Mouse (Mus musculus) CH12.LX (cell line): ENCODE results near the gene B4galt3. TPM values are rescaled to one million over a fixed set of nuclear protein-coding genes. Genes with fewer than 3 reads are reported as not detected.

Source experiments
- DNase-seq: peaks from one replicate; pipeline ENCODE4 v3.0.0-alpha.2; 2013; ENCODE audit errors: extremely low read depth
- H3K27ac ChIP-seq: 2 replicates; pipeline ENCODE4 v1.5.1; 2012; ENCODE audit warnings: low read depth, mild to moderate bottlenecking, control low read depth, moderate library complexity; ENCODE audit not compliant: insufficient read depth
- H3K27me3 ChIP-seq: replicated peaks from 2 replicates; pipeline ENCODE3; 2012; ENCODE audit warnings: inconsistent platforms
- H3K36me3 ChIP-seq, 2 experiments: replicated peaks in 1 of 2; 2 replicates each; pipeline versions ENCODE3 to v1.6.1; 2012; ENCODE audit warnings: inconsistent platforms in 1 of 2, low read length in 1 of 2, mild to moderate bottlenecking in 1 of 2, mixed read lengths in 1 of 2, moderate library complexity in 1 of 2; ENCODE audit not compliant: control insufficient read depth in 1 of 2, insufficient read depth in 1 of 2
- H3K4me1 ChIP-seq, 2 experiments: 2 replicates each; pipeline ENCODE4 v1.6.1; 2012; ENCODE audit warnings: inconsistent platforms in 1 of 2, moderate library complexity in 1 of 2; ENCODE audit not compliant: insufficient read depth in 2 of 2, control insufficient read depth in 1 of 2
- H3K4me2 ChIP-seq: 2 replicates; pipeline ENCODE4 v1.6.1; 2012; ENCODE audit warnings: low read depth, mild to moderate bottlenecking, control low read depth; ENCODE audit not compliant: poor library complexity, insufficient read depth, severe bottlenecking
- H3K4me3 ChIP-seq, 3 experiments: fragments of 150-350 bp in 1 of 3; sonication (generic) in 1 of 3; replicated peaks in 1 of 3; 2 replicates each; pipeline versions ENCODE3 to v1.5.1; 2011 to 2012; ENCODE audit warnings: low read depth in 2 of 3, low read length in 2 of 3, mild to moderate bottlenecking in 2 of 3, moderate library complexity in 2 of 3, control low read depth in 1 of 3, improper control_type of control experiment in 1 of 3, inconsistent platforms in 1 of 3, mixed read lengths in 1 of 3; ENCODE audit not compliant: poor library complexity in 1 of 3
- H3K79me2 ChIP-seq: replicated peaks from 2 replicates; pipeline ENCODE4 v1.6.1; 2012; ENCODE audit warnings: mild to moderate bottlenecking, moderate library complexity; ENCODE audit not compliant: control insufficient read depth, poor library complexity, insufficient read depth, severe bottlenecking; ENCODE audit errors: extremely low read depth
- H3K9ac ChIP-seq: 2 replicates; pipeline ENCODE4 v1.6.1; 2012; ENCODE audit warnings: low read depth, mild to moderate bottlenecking, control low read depth, moderate library complexity; ENCODE audit not compliant: insufficient read depth
- H3K9me3 ChIP-seq: replicated peaks from 2 replicates; pipeline ENCODE3; 2012; ENCODE audit warnings: low read length, inconsistent platforms, mixed read lengths
- BHLHE40 ChIP-seq: IDR thresholded peaks from 2 replicates; pipeline ENCODE4 v1.6.1; 2011; ENCODE audit warnings: mild to moderate bottlenecking, low read depth, low read length, improper control_type of control experiment
- CHD1 ChIP-seq: IDR thresholded peaks from 2 replicates; pipeline ENCODE4 v1.6.1; 2012; ENCODE audit warnings: low read depth, low read length, improper control_type of control experiment, inconsistent platforms
- EP300 ChIP-seq: IDR thresholded peaks from 2 replicates; pipeline ENCODE4 v1.6.1; 2011; ENCODE audit warnings: low read length, improper control_type of control experiment
- HCFC1 ChIP-seq: IDR thresholded peaks from 2 replicates; pipeline ENCODE4 v1.6.1; 2012; ENCODE audit warnings: low read depth, mild to moderate bottlenecking, inconsistent platforms, low read length, improper control_type of control experiment
- JUN ChIP-seq: IDR thresholded peaks from 2 replicates; pipeline ENCODE4 v1.6.1; 2011; ENCODE audit warnings: low read depth, mild to moderate bottlenecking, low read length, improper control_type of control experiment, moderate library complexity; ENCODE audit not compliant: insufficient read depth
- MAFK ChIP-seq: IDR thresholded peaks from 2 replicates; pipeline ENCODE4 v1.6.1; 2011; ENCODE audit warnings: low read length, improper control_type of control experiment; ENCODE audit not compliant: insufficient replicate concordance
- MEF2A ChIP-seq: IDR thresholded peaks from 2 replicates; pipeline ENCODE4 v1.6.1; 2014; ENCODE audit warnings: low read depth, mild to moderate bottlenecking, inconsistent platforms, low read length, improper control_type of control experiment, borderline replicate concordance
- MXI1 ChIP-seq: IDR thresholded peaks from 2 replicates; pipeline ENCODE4 v1.6.1; 2011; ENCODE audit warnings: mild to moderate bottlenecking, low read depth, low read length, improper control_type of control experiment
- NELFE ChIP-seq: IDR thresholded peaks from 2 replicates; pipeline ENCODE4 v1.6.1; 2011; ENCODE audit warnings: low read depth, low read length, improper control_type of control experiment
- NRF1 ChIP-seq: IDR thresholded peaks from 2 replicates; pipeline ENCODE4 v1.6.1; 2014; ENCODE audit warnings: low read depth, mild to moderate bottlenecking, inconsistent platforms, low read length, improper control_type of control experiment, moderate library complexity
- PAX5 ChIP-seq: IDR thresholded peaks from 2 replicates; pipeline ENCODE4 v1.6.1; 2012; ENCODE audit warnings: low read length, inconsistent platforms, mixed read lengths
- POLR2A ChIP-seq: IDR thresholded peaks from 2 replicates; pipeline ENCODE4 v1.6.1; 2011; ENCODE audit warnings: low read depth, mild to moderate bottlenecking, improper control_type of control experiment, low read length
- POLR2AphosphoS2 ChIP-seq: IDR thresholded peaks from 2 replicates; pipeline ENCODE4 v1.6.1; 2011; ENCODE audit warnings: low read depth, low read length, improper control_type of control experiment
- RCOR1 ChIP-seq: conservative IDR thresholded peaks from 2 replicates; pipeline ENCODE4 v1.6.1; 2012; ENCODE audit warnings: low read depth, mild to moderate bottlenecking, inconsistent platforms, low read length, improper control_type of control experiment
- USF1 ChIP-seq: IDR thresholded peaks from 2 replicates; pipeline ENCODE4 v1.6.1; 2014; ENCODE audit warnings: low read depth, mild to moderate bottlenecking, inconsistent platforms, low read length, improper control_type of control experiment
- USF2 ChIP-seq: conservative IDR thresholded peaks from 2 replicates; pipeline ENCODE4 v1.6.1; 2011; ENCODE audit warnings: low read depth, low read length, improper control_type of control experiment
- ZKSCAN1 ChIP-seq: IDR thresholded peaks from 2 replicates; pipeline ENCODE4 v1.6.1; 2012; ENCODE audit warnings: low read depth, inconsistent platforms, low read length, improper control_type of control experiment, borderline replicate concordance
- ZNF384 ChIP-seq: IDR thresholded peaks from 2 replicates; pipeline ENCODE4 v1.6.1; 2012; ENCODE audit warnings: low read depth, low read length, improper control_type of control experiment, inconsistent platforms
- dilution Hi-C: fragments of 300-500 bp; cut with MboI; formaldehyde crosslinking; loops from 2 replicates; pipeline ENCODE4 v1.14.3; 2020; ENCODE audit warnings: low sequenced_read_pairs; ENCODE audit not compliant: extremely low pct_unique_long_range_greater_than_20kb, extremely low pct_ligation_motif_present
- in situ Hi-C: fragments of 300-500 bp; cut with MboI; formaldehyde crosslinking; loops from 3 replicates; pipeline ENCODE4 v1.14.3; 2019; ENCODE audit warnings: low sequenced_read_pairs, low pct_ligation_motif_present, low pct_unique_long_range_greater_than_20kb, mixed read lengths
- polyA plus RNA-seq: library from polyadenylated mRNA; unstranded; fragments of >175 nt; gene quantifications from 2 replicates; pipeline ENCODE4 v1.2.1, GENCODE M21; 2012; ENCODE audit warnings: low read depth; ENCODE audit not compliant: insufficient read length
- total RNA-seq, 2 experiments: library from RNA; depleted of rRNA; stranded (reverse); fragments of 300-350 nt in 1 of 2; fragments of >200 nt in 1 of 2; gene quantifications; 2 replicates each; pipeline ENCODE4 v1.2.3; 2012 to 2014

The B4galt3 gene
- total and polyA plus RNA-seq, 3 experiments, result 19.3 to 27.8 (median 23.1) TPM

DNA sequence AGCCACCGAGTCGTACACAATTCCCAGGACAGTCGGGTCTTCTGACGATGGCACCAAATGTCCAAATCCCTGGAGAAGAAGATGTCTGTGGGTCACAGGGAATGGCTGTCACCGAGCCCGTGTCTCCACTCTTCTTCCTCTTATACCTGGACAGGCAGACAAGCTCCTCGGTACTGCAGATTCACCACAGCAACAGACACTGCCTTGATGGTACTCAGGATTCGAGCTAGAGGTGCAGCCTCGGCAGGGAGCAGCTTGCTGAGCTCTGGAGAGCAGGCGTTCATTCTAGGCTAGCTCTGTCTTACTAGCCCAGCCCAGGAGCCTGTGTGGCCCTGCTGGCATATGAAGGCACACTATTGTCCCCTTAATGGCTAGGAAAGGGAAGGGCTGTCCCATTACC lies 7.6 kb downstream of the B4galt3 start:
- H3K4me3 ChIP-seq, result no peak overlapping the region
- in situ Hi-C loops (no loop called here), dilution Hi-C loops (no loop called here)
- no peaks in the 10 kb centered on the region for H3K27me3 ChIP-seq
- peaks cover 52 to 75% of the 10 kb centered on the region in 2 experiments for H3K36me3 ChIP-seq
- no peak overlapping the region for H3K9ac ChIP-seq
- TF ChIP-seq ZNF384, result no peak
- TF ChIP-seq NELFE, result no peak
- no peak for TF ChIP-seq HCFC1
- no peak for TF ChIP-seq ZKSCAN1
- TF ChIP-seq USF1, result no peak
- no peak for TF ChIP-seq EP300
- TF ChIP-seq PAX5, result no peak
- TF ChIP-seq USF2, result no peak
- TF ChIP-seq POLR2A, result no peak
- TF ChIP-seq BHLHE40, result no peak
- no peak for TF ChIP-seq RCOR1
- TF ChIP-seq MAFK, result no peak
- TF ChIP-seq NRF1, result no peak
- TF ChIP-seq JUN, result no peak
- TF ChIP-seq MXI1, result no peak
- no peak for TF ChIP-seq POLR2AphosphoS2
- TF ChIP-seq MEF2A, result no peak
- DNase-seq, result no peak
- H3K79me2 ChIP-seq, result no peaks in the 10 kb centered on the region
- no peak overlapping the region for H3K27ac ChIP-seq
- no peaks in the 10 kb centered on the region for H3K9me3 ChIP-seq
- H3K4me2 ChIP-seq, result no peak overlapping the region
- H3K4me1 ChIP-seq, result peaks cover 0 to 21% of the 10 kb centered on the region in 2 experiments; a peak in 2 of 4 replicates

DNA sequence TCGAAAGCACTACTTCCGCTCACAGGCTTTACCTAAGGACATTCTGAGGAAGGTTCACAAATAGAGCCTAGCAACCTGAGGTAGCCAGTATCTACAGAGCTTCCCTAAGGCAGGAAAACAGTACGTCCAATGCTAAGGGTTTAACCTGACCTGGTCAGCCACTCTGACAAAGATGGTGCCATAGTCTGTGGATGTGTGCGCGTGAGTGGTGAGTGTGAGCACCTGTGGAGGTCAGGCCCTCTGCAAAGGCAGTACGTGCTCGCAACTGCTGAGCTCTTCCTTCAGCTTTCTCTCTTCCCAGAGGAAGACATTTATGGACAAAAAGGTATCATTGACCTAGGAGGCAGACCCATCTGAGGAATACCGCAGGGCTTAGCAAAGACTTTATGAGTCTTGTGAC lies 8.3 kb downstream of the B4galt3 start:
- Histone ChIP-seq H3K27ac (no peak overlapping the region), H3K9ac (no peak overlapping the region), H3K4me2 (no peak overlapping the region), H3K4me3 (no peak overlapping the region), H3K79me2 (no peaks in the 10 kb centered on the region), H3K4me1 (peaks cover 0 to 21% of the 10 kb centered on the region in 2 experiments; a peak in 2 of 4 replicates), H3K9me3 (no peaks in the 10 kb centered on the region), H3K27me3 (no peaks in the 10 kb centered on the region), H3K36me3 (peaks cover 48 to 75% of the 10 kb centered on the region in 2 experiments)
- no peak for DNase-seq
- dilution Hi-C loops, result no loop called here
- TF ChIP-seq BHLHE40 (no peak), CHD1 (no peak)
- in situ Hi-C loops, result no loop called here
